Mouse (Mus musculus) testis, adult 10 weeks (tissue): ENCODE data around the gene Olfr535. TPM values are rescaled to one million over a fixed set of nuclear protein-coding genes. Genes with fewer than 3 reads are reported as not detected.

Experiments
- polyA plus RNA-seq: library from polyadenylated mRNA; stranded (reverse); fragments of 350-450 nt; fragmentation: Illumina TruSeq; extraction: RNeasy Lipid Tissue Mini Kit (QIAGEN cat#74804); gene quantifications from one replicate; pipeline ENCODE4 v1.2.3, GENCODE M21; 2014; ENCODE audit warnings: low read depth, low replicate concordance

The Olfr535 gene
- polyA plus RNA-seq: not detected

DNA sequence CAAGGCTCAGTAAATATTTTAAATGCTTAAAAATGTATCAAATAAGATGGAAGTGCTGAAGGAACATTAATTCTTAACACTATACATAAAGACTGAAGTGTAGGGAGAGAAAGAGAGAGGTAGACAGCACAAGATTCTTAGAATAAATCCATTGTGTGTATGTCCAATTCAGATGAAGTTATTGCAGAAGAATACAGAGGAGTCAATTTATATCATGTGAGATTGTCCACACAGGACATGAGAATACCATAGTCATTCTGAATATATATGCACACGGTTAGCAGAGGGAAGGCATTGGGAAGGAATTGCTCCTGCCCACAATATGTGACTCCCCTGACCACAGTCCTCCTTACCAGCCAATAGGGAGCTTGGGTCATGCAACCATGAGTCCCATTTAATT is at the start of gene Olfr535:
Gene Olfr535, plus strand, starts transcription at position 301 of the 400 bp plus-strand sequence.

DNA sequence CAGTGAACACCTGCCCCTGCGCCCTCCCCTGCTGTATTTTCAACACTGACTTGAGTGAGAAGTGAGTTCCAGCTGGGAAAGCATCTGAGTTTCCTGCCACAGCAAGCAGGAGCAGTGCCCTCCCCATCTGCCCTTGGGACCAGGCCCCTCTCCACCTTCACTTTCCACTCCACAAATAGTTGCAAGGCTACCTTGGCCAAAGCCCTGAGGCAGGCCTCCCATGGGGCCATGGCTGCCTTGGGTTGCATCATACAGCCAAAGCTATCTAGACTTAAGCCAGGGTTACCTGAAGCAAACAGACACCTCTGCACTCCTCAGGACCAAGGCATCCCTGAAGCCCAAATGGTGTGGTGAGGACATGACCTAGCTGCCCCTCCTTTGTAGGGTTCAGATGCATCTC is 20.9 kb upstream of the Olfr535 start, which contains the start of gene Olfr533:
Gene Olfr533, plus strand, starts transcription at position 301 of the 400 bp plus-strand sequence.

DNA sequence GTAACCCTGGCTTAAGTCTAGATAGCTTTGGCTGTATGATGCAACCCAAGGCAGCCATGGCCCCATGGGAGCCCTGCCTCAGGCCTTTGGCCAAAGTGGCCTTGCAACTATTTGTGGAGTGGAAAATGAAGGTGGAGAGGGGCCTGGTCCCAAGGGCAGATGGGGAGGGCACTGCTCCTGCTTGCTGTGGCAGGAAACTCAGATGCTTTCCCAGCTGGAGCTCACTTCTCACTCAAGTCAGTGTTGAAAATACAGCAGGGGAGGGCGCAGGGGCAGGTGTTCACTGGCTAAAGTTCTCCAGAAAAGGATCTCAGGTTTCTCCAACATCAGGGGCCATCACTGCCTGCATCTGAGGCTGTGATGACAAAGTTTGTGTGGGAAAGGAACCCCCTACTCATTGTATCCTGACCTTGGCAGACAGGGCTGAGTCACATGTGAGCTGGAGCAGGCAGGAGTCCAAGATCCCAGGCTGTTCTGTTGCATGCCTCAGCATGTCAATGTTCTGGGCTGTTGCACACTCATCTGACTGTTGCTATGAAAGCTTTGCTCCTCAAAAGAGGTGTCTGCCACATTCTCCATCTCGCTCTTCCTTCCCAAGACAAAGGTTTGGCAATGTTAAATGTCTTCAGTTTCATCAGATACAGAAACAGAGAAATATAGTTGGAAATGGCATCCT is 23.5 kb downstream of the Olfr535 start, which contains the start of gene Olfr536:
Gene Olfr536, minus strand, starts transcription at position 51 of the 676 bp plus-strand sequence.

Other genes starting within 250 kb of the Olfr535 start
- gene 5830411N06Rik, start 236.9 kb upstream of the Olfr535 start, polyA plus RNA-seq: not detected
- gene Olfr525, start 163.4 kb upstream of the Olfr535 start, polyA plus RNA-seq: not detected
- gene Olfr527, start 150.2 kb upstream of the Olfr535 start, polyA plus RNA-seq: not detected
- not detected for gene Olfr60, start 122.5 kb upstream of the Olfr535 start, polyA plus RNA-seq
- gene Olfr530, start 107.9 kb upstream of the Olfr535 start, polyA plus RNA-seq: not detected
- gene Olfr531, start 81.3 kb upstream of the Olfr535 start, polyA plus RNA-seq: not detected
- not detected for gene Olfr532, start 62.6 kb upstream of the Olfr535 start, polyA plus RNA-seq
- gene Olfr533, start 20.8 kb upstream of the Olfr535 start, polyA plus RNA-seq: not detected
- not detected for gene Olfr536, start 23.2 kb downstream of the Olfr535 start, polyA plus RNA-seq
- gene Olfr538, start 83.7 kb downstream of the Olfr535 start, polyA plus RNA-seq: not detected
- gene Olfr46, start 117.1 kb downstream of the Olfr535 start, polyA plus RNA-seq: 0.69 TPM
- gene Olfr61, start 144.8 kb downstream of the Olfr535 start, polyA plus RNA-seq: not detected
- gene Olfr53, start 162.2 kb downstream of the Olfr535 start, polyA plus RNA-seq: not detected
- gene Olfr539, start 175.7 kb downstream of the Olfr535 start, polyA plus RNA-seq: 0.08 TPM
- gene Olfr45, start 197.7 kb downstream of the Olfr535 start, polyA plus RNA-seq: not detected
- gene Olfr541, start 213.1 kb downstream of the Olfr535 start, polyA plus RNA-seq: not detected